Mouse (Mus musculus): ENCODE measurements around the gene 4930404N11Rik.

The 4930404N11Rik gene

DNA sequence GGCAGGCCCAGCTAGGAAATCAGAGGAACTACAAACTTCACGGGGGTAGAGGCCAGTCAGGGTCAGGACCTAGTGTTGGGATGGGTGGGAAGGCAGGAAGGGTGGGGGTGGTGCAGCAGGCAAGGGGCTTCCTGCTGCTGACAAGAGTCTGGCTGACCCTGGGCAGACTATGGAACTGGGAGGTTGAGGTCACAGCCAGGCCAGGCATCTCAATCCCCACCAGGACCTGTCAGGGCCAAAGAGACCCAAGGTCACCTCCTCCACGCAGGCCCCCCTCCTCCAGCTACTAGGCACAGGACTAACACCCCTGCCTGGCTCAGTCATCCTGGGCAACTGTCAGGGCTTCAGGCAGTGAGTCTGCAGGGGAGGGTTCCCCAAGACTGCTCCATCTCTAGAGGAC lies 37.7 kb downstream of the 4930404N11Rik start:
- DNase-seq, result no peak

- no peak for DNase-seq
Observed at GRCm38 (mm10) chr10:81326858-81327257, 38.8 kb downstream of the 4930404N11Rik start.

- no peak for DNase-seq
Observed at GRCm38 (mm10) chr10:81325781-81326180, 39.8 kb downstream of the 4930404N11Rik start.

DNA sequence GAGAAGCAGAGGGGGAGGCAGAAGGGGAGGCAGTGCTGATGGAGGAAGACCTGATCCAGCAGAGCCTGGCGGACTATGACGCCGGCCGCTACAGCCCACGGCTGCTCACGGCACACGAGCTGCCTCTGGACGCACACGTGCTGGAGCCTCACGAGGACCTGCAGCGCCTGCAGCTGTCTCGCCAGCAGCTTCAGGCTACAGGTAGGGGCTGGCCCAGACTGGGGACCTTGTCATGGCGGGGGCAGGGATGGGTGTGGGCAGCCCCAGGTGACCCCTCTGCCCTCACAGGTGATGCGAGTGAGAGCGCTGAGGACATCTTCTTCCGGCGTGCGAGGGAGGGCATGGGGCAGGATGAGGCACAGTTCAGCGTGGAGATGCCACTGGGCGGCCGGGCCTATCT lies 40.4 kb downstream of the 4930404N11Rik start:
- DNase-seq, result no peak

DNA sequence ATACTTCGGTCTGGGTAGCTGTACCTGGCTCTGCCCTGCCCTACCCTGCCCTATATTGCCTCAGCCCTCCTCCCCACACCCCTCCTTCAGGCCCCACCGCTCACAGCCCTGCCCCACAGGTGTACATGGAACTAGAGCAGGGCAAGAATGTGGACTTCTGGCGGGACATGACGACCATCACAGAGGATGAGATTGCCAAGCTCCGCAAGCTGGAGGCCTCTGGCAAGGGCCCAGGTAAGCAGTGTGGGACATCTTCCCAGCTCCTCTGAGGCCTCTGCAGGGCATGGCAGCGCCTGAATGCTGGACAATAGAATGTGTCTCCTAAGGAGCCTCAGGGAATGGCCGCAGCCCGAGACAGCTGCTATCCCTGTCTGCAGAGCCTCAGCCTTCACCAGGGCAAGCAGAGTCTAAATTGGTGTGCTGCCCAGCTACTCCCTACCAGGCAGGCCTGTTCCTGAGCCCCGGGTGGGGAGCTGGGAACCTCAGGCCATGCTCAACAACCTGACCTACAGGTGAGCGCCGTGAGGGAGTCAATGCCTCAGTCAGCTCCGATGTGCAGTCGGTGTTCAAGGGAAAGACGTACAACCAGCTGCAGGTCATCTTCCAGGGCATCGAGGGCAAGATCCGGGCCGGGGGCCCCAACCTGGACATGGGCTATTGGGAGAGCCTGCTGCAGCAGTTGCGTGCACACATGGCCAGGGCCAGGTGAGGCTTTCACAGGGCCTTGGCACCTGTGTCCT lies 41.7 kb downstream of the 4930404N11Rik start:
- no peak for DNase-seq

DNA sequence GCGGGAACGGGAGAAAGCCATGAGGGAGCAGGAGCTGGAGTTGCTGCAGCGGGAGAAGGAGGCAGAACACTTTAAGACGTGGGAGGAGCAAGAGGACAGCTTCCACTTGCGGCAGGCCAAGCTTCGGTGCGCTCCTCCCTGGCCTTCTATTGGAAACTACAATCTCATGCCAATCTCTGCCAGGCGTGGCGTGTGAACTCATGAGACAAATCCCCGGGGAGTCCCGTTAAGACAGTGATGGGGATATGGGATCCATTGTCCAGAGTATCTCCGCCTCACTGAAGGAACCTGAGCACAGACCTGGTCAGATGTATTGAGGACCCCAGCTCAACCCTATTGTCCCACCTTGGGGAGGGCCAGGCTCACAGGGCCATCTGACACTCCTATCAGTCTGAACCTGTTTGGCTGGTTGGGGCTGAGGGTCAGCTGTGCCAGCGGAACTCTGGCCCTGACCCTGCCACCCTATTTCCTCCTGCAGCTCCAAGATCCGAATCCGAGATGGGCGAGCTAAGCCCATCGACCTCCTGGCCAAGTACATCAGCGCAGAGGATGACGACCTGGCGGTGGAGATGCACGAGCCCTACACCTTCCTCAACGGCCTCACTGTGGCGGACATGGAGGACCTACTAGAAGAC lies 42.4 kb downstream of the 4930404N11Rik start:
- DNase-seq, result no peak

DNA sequence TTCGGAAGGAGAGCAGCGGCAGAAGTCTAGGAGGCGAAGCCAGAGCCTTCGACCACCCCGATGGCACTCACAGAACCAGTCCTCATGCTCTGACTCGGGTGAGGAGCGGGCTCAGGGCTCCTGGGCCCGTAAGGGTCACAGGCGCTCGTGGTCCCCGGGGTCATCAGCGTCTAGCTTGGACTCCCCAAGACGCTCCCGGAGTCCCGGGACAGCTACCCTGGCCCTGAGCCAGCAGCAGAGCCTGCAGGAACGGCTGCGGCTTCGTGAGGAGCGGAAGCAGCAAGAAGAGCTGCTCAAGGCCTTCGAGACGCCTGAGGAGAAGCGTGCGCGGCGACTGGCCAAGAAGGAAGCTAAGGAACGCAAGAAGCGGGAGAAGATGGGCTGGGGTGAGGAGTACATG lies 43.2 kb downstream of the 4930404N11Rik start:
- no peak for DNase-seq

- DNase-seq, result no peak
Observed at GRCm38 (mm10) chr10:81321436-81321835, 44.2 kb downstream of the 4930404N11Rik start.

DNA sequence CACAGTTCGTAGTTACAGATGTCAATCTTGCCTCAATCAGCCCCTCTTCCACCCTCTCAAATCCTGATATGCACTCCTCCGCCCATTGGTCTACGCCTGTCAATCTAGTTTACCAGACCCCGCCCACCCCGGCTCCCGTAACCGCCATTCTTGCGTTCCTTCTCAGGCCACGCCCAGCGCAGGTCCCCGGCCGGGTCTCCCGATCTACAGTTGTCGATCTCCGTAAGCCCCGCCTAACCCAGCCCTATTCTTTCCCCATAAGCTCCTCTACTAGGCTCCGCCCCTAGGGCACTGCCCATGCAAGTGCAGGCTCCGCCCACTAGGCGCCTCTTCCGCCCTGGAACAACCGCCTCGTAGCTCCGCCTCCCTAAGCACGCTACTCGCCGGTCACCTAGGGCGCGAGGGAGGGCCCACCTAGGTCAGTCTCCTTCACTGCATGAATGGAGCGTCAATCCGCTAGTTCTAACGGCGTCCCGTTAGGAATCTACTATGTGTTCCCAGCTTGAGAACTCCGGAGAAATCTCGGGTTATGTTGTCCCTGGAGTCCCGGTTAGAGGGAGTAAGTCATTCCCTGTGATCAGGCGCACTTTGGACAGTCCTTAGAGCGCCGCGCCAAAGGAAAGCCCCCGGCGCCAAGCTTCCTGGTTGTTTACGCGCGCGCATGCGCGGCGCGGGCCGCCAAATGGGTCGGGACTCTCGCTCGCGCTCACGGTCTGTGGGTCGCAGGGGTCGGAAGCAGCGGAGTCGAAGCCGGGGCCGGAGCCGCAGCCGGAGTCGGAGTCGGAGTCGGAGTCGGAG lies 44.9 kb downstream of the 4930404N11Rik start, which contains the start of gene Cactin:
Cactin (plus strand) TSS at position 554 of the 798 bp plus-strand sequence.
- DNase-seq, result peak; percentile 100

DNA sequence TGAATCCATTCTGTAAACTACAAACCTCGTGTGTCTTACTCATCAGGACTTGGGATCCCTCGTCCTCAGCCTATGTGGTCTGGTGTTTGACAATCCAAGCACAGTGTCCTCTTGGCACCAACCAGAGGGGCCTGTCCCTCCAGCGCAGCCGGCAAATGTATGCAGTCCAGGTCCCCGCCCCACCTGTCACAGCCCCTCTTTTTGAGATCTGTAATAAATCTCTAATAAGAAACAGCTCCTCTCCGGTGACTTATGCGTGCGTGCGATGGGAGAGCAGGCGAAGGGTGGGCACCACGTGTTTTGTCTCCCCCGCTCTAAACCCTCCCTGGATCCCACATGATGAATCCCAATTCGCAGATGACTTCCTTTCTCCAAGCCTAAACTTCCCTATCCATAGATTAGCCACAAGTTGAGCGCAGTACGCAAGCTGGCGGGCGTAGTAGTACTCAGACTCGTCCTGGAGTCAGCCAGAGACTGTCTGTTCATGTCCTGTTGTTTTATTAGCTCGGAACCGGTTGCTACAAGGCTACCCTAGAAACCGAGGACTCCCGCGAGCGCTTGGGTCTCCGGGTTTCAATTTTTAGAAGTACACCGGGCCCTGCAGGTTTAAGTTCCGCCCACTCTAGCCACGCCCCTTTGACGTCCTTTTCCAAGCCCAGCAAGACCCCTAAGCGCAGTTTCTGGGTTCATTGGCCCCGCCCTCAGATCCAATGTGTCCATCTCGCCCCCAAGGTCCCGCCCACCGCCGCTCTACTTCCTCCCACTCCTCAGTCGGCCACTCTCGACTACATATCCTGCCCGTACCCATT lies 45.7 kb downstream of the 4930404N11Rik start:
- peak in 1 of 2 experiments; percentile 59 for DNase-seq

- peak; percentile 65 to 70 for DNase-seq
Observed at GRCm38 (mm10) chr10:81319330-81319699, 46.3 kb downstream of the 4930404N11Rik start.

DNA sequence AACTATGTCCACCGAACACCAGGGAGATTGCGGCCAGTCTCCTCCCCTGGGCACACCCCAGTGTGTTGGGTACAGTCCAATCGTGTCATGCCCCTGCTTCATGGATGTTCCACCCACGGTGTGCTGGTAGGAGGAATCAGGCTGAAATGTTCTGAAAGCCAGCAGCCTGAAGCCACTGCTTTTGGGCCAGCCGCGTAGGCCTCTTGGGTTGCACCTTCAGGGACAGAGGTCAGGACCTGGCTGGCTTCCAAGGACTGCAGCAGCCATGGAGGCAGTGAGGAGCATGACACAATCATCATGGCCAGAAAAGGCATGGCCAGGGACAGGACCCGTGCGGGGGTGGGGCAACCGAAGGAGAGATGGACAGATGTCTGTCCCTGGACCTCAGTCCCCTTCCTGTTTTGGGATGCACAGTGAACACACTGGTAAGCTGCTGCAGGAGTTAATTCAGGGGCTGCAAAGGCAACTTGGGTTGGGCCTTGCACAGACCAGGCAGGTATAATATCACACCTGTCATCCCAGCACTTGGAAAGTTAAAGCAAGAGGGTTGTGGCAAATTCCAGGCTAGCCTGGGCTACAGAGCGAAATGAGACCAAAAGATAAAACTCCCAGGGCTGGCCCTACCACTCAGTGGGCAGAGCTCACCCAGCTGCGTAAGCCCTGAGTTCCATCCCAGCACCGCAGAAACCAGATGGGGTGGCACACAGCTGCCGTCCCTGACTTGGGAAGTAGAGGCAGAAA lies 46.9 kb downstream of the 4930404N11Rik start:
- peak; percentile 66 to 69 for DNase-seq

GRCm38 (mm10) chr10:81317273-81317672 lies 48.3 kb downstream of the 4930404N11Rik start:
- DNase-seq, result no peak

DNA sequence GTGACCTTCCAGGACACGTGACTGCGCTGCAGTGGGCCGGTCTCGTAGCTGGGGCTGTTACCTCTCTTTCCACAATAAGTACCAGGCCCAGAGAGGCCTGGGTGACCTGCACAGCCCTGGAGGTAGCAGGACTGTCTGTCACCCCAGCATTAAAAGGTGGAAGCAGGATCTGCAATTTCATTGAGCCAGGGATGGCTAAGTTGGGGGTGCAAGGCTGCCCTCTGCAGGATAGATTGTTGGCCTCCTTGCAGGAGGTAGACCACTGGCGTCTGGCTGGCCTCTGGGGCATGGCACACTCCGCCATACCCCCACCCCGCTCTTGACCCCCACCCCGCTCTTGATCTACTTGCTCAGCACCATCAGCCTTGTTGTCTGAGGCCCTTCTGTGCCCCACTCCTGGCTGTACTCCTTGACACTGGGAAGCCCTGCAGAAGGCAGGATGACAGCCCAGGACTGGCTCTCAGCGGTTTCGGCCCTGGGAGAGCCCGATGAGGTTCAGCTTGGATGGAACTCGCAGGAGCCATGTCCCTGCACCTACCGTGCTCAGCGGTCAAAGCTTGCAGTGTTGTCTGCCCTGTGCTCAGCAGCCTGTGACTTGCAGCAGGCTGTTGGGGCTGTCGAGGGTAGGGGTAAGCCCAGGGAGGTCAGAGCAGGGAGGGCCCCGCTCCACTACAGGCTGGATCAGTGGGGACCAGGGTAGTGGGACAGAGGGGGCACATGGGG lies 49.1 kb downstream of the 4930404N11Rik start:
- peak in 1 of 2 experiments; percentile 56 for DNase-seq

GRCm38 (mm10) chr10:81315587-81315986 lies 50.0 kb downstream of the 4930404N11Rik start:
- DNase-seq, result no peak

- DNase-seq, result no peak
Observed at GRCm38 (mm10) chr10:81314201-81314600, 51.4 kb downstream of the 4930404N11Rik start.

- no peak for DNase-seq
Observed at GRCm38 (mm10) chr10:81313581-81313980, 52.0 kb downstream of the 4930404N11Rik start.

Data from cerebellum, postnatal 10 days (tissue).